Mouse (Mus musculus): ENCODE results near the gene Inpp5k. TPM values are rescaled to one million over a fixed set of nuclear protein-coding genes. Genes with fewer than 3 reads are reported as not detected.
A peak's percentile ranks its signal among the peaks of the same experiment; 100 is the strongest.

Gene Inpp5k
- polyA plus RNA-seq, 1 experiment from 2014 or later = 40.0 TPM

DNA sequence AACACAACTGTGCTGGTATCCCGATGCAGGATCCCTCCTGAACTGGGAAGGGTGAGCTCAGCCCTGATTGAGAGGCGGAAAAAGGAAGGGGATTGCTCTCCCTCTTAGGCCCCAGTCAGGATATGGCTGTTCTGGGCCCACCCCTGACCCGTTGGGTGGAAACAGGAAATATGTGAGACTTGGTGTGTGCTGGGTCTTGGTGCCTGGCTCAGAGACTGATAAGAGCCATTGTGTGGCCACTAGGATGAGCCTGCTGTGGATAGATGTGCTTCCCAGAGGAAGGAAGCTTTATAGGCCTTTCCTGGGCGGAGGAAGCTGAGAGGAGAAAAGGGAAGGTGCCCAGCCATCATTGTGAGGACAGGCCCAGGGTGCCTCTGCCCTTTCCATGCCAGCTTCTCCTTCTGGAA, 18.4 kb downstream of the Inpp5k start:
- H3K27me3 ChIP-seq (ENCODE audit: control insufficient read depth, insufficient read depth, low read depth, low read length) = peaks cover 6% of the 10 kb centered on the region
- H3K4me3 ChIP-seq (ENCODE audit: low read depth, low read length) = no peak overlapping the region
- no peak for ATAC-seq
- H3K4me1 ChIP-seq (ENCODE audit: control insufficient read depth, insufficient read depth, low read length) = peaks cover 19% of the 10 kb centered on the region
- H3K36me3 ChIP-seq (ENCODE audit: control insufficient read depth, insufficient read depth, low read length) = no peaks in the 10 kb centered on the region
- WGBS = 83% methylated on average over 4 of the region's 4 CpGs
- H3K27ac ChIP-seq (ENCODE audit: low read length) = no peak overlapping the region
- H3K9ac ChIP-seq (ENCODE audit: low read depth, low read length) = no peak overlapping the region
- no peak overlapping the region for H3K4me2 ChIP-seq (ENCODE audit: low read length)
- H3K9me3 ChIP-seq (replicated peaks; ENCODE audit: control insufficient read depth, low read length, poor library complexity, severe bottlenecking) = no peaks in the 10 kb centered on the region

DNA sequence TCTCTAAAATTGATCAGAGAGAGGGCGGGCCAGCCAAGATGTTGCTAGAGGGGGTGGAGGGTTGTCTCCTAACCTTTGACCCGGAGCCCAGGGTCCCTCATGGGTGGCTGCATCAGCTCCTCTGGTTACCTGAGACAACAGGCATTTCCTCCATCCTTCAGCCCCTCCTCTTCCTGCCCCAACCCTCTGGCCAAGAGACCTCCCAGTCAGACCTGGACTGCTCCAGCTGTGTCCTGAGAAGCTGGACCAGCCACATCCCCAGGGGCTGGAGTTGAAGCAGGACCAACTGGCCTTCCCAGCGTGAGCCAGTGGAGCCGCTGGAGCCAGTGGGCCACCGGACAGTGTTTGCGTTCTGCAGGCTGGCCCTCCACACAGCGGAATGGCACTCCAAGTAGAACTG, 19.5 kb downstream of the Inpp5k start, which contains the start of gene Myo1c:
Myo1c (plus strand) TSS at position 194 of the 400 bp plus-strand sequence.
- WGBS = 78% methylated on average over 7 of the region's 7 CpGs
- H3K27me3 ChIP-seq (ENCODE audit: control insufficient read depth, insufficient read depth, low read depth, low read length) = peaks cover 18% of the 10 kb centered on the region
- H3K9ac ChIP-seq (ENCODE audit: low read depth, low read length) = peak within 1 kb of the TSS; percentile 74
- H3K4me3 ChIP-seq (ENCODE audit: low read depth, low read length) = peak within 1 kb of the TSS; percentile 55
- H3K9me3 ChIP-seq (replicated peaks; ENCODE audit: control insufficient read depth, low read length, poor library complexity, severe bottlenecking) = no peaks in the 10 kb centered on the region
- ATAC-seq = no peak
- H3K27ac ChIP-seq (ENCODE audit: low read length) = no peak within 1 kb of the TSS
- H3K36me3 ChIP-seq (ENCODE audit: control insufficient read depth, insufficient read depth, low read length) = no peaks in the 10 kb centered on the region
- H3K4me2 ChIP-seq (ENCODE audit: low read length) = peak within 1 kb of the TSS; percentile 81
- H3K4me1 ChIP-seq (ENCODE audit: control insufficient read depth, insufficient read depth, low read length) = peaks cover 25% of the 10 kb centered on the region

DNA sequence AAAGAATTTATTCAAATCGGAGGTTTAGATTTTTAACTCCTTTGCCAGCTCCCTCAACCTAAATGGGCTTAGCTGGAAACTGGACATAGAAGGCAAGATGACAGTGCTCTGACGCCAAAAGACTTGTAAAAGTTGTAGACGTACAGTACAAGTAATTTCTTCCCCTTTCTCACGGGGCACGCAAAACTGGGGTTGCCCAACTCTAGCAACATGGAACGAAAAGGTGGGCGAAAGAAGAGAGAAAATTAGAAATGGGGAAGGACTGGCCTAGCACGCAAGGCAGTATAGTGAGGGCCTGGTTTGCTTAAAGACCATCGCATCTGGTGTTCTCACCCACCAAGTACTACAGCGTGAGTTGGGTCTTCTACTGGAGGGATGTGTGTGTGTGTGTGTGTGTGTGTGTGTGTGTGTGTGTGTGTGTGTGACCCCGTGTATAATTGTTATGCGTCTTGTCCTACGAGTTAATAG, 20.2 kb downstream of the Inpp5k start:
- Histone ChIP-seq H3K27me3 (ENCODE audit: control insufficient read depth, insufficient read depth, low read depth, low read length) (peaks cover 20% of the 10 kb centered on the region), H3K27ac (ENCODE audit: low read length) (no peak overlapping the region), H3K36me3 (ENCODE audit: control insufficient read depth, insufficient read depth, low read length) (no peaks in the 10 kb centered on the region), H3K9ac (ENCODE audit: low read depth, low read length) (peak overlapping the region; percentile 74), H3K9me3 (replicated peaks; ENCODE audit: control insufficient read depth, low read length, poor library complexity, severe bottlenecking) (no peaks in the 10 kb centered on the region), H3K4me3 (ENCODE audit: low read depth, low read length) (peak overlapping the region; percentile 55), H3K4me2 (ENCODE audit: low read length) (peak overlapping the region; percentile 81), H3K4me1 (ENCODE audit: control insufficient read depth, insufficient read depth, low read length) (peaks cover 27% of the 10 kb centered on the region)
- 42% methylated on average over 13 of the region's 13 CpGs for WGBS
- ATAC-seq = no peak

DNA sequence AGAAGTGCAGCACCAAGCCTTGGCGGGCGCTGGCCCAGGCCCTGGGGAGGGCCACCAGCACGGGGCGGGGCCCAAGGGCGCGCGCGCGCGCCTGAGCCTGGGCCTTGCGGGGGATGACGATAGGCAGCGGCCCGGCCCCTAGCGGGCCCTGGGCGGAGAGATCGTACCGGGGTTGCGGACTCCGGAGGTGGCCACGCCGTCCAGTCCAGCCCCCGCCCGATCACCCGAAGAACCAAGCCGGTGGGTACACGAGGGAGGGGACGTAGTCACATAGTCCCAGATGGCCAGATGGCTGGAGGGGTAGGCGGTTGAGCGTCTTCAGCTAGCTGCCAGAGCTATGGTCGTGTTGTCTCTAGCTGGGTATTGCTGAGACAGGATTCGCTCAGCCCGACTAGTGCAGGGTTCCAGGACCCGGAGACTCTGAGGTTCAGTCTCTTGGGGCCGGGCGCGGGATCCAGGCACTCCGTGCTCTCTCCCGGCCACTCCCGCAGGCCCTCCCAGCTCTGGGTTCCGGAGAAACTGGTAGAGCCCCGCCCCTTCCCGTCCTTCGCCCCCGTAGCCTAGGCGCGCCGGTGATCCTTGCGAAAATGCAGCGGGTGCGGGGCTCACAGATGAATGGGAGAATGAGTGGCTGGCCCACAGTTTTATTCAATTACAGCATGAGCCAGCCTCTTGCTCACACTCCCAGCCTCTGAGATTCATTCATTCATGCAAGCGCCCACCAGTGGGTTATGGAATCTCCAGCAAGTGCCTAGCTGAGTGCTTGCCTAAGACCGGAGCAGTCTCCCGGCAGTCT, 20.8 kb downstream of the Inpp5k start:
- H3K9me3 ChIP-seq (replicated peaks; ENCODE audit: control insufficient read depth, low read length, poor library complexity, severe bottlenecking) = no peaks in the 10 kb centered on the region
- peaks cover 20% of the 10 kb centered on the region for H3K27me3 ChIP-seq (ENCODE audit: control insufficient read depth, insufficient read depth, low read depth, low read length)
- peak overlapping the region; percentile 74 for H3K9ac ChIP-seq (ENCODE audit: low read depth, low read length)
- H3K4me2 ChIP-seq (ENCODE audit: low read length) = peak overlapping the region; percentile 81
- under 1% methylated on average over 54 of the region's 54 CpGs for WGBS
- ATAC-seq = peak; percentile 52
- no peaks in the 10 kb centered on the region for H3K36me3 ChIP-seq (ENCODE audit: control insufficient read depth, insufficient read depth, low read length)
- peak overlapping the region; percentile 55 for H3K4me3 ChIP-seq (ENCODE audit: low read depth, low read length)
- peak overlapping the region; percentile 39; the same call in 1 of the 2 replicates for H3K27ac ChIP-seq (ENCODE audit: low read length)
- peaks cover 27% of the 10 kb centered on the region for H3K4me1 ChIP-seq (ENCODE audit: control insufficient read depth, insufficient read depth, low read length)

DNA sequence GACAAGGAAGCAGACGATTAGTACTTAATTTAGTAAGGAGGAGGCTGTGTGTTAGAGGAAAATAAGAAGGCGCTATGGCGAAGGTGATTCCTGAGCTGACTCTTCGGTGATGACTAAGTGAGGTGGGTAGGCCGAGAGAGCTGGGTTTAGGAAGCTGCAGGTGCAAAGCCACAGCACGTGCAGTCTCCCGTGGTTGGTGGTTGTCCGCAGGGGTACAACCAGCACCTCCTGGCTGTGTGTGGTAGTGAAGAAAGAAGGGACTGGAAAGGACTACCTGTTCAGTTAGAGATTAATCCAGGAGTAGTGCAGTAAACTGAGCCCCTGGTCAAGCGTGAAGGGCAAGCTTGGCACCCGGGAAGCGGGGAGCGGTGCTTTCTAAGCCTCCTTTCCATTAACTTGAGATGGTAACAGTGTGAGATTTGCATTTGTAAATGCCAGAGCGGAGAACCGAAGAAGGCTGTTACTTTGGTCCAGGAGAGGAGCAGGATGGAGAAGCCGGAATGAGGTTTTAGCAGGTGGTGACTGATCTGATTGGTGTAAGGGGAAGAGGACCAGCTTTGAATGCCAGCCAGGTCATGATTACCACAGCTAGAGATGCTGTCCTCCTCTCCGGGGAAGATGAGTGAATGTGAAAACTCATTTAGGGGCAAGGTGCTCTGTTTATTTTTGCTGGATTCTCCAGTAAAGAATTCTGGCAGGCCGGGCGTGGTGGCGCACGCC, 21.6 kb downstream of the Inpp5k start:
- ATAC-seq = no peak
- WGBS = 25% methylated on average over 20 of the region's 20 CpGs
- Histone ChIP-seq H3K4me2 (ENCODE audit: low read length) (peak overlapping the region; percentile 81), H3K4me1 (ENCODE audit: control insufficient read depth, insufficient read depth, low read length) (peaks cover 25% of the 10 kb centered on the region), H3K4me3 (ENCODE audit: low read depth, low read length) (peak overlapping the region; percentile 55), H3K9ac (ENCODE audit: low read depth, low read length) (peak overlapping the region; percentile 31; the same call in 1 of the 2 replicates), H3K27me3 (ENCODE audit: control insufficient read depth, insufficient read depth, low read depth, low read length) (peaks cover 20% of the 10 kb centered on the region), H3K9me3 (replicated peaks; ENCODE audit: control insufficient read depth, low read length, poor library complexity, severe bottlenecking) (no peaks in the 10 kb centered on the region), H3K36me3 (ENCODE audit: control insufficient read depth, insufficient read depth, low read length) (no peaks in the 10 kb centered on the region), H3K27ac (ENCODE audit: low read length) (no peak overlapping the region)

DNA sequence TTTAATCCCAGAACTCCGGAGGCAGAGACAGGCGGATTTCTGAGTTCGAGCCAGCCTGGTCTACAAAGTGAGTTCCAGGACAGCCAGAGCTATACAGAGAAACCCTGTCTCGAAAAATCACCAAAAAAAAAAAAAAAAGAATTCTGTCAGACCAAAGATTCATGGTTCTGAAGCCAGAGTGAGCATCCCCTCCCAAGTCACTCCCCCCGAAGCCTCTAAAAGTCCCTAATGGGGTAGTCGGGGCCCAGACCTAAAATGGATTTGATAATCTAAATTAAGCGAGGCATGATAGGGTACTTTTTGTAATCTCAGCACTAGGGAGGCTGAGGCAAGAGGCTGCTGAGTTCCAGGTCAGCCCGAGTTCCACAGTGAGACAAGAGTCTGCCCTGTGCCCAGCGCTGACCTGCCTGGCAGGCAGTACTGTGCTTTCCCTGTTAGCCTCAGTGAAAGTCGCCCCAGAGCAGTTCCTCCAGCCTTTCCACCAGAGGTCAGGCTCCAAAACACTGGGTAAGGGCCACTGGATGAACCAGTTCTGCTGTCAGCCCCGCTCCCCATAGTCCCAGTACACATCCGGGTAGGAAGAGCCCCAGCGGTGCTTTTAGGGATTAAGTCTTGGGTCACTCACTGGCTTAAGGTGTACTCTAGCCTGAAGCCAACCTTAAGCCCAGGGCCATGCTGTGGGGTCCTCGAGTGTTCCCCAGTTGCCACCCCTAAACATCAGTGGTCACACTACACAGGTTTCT, 22.3 kb downstream of the Inpp5k start:
- Histone ChIP-seq H3K4me1 (ENCODE audit: control insufficient read depth, insufficient read depth, low read length) (peaks cover 24% of the 10 kb centered on the region), H3K9me3 (replicated peaks; ENCODE audit: control insufficient read depth, low read length, poor library complexity, severe bottlenecking) (no peaks in the 10 kb centered on the region), H3K9ac (ENCODE audit: low read depth, low read length) (no peak overlapping the region), H3K27ac (ENCODE audit: low read length) (no peak overlapping the region), H3K4me2 (ENCODE audit: low read length) (peak overlapping the region; percentile 86; the same call in 1 of the 2 replicates), H3K36me3 (ENCODE audit: control insufficient read depth, insufficient read depth, low read length) (no peaks in the 10 kb centered on the region), H3K27me3 (ENCODE audit: control insufficient read depth, insufficient read depth, low read depth, low read length) (peaks cover 20% of the 10 kb centered on the region), H3K4me3 (ENCODE audit: low read depth, low read length) (peak overlapping the region; percentile 48)
- no peak for ATAC-seq
- 30% methylated on average over 14 of the region's 14 CpGs for WGBS

DNA sequence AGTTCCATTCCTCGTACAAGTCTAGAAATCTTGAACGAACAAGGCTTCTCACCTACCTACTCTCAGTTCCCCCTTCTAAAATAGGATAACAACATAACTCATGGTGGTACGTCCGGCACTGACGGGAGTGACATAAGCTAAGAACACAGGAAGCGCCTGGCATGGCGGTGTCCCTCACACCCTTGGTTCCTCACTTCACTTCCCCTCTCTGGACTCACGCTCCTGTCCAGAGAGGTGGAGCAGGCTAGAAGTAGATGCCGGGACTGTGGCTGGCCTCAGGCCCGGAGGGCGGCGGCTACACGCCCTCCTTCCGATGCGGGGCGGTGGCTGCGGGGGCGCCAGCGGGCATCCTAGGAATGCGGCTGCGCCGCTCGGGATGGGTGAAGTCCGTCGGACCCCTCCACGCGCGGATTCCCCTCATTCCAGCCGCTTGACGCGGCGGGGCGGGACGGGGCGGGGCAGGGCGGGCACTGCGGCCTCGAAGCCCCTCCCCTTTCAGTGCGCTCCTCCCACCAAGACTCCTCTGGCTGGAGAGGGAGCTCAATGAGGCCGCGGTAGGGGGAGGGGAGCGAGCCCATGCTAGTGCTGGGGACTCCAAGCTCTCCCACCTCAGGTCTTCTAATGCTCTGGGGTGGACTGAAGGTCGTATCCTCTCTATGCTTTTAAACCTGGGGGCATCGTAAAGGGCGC, 23.1 kb downstream of the Inpp5k start:
- Histone ChIP-seq H3K4me2 (ENCODE audit: low read length) (peak overlapping the region; percentile 86), H3K27me3 (ENCODE audit: control insufficient read depth, insufficient read depth, low read depth, low read length) (peaks cover 20% of the 10 kb centered on the region), H3K9me3 (replicated peaks; ENCODE audit: control insufficient read depth, low read length, poor library complexity, severe bottlenecking) (no peaks in the 10 kb centered on the region), H3K4me3 (ENCODE audit: low read depth, low read length) (peak overlapping the region; percentile 48), H3K9ac (ENCODE audit: low read depth, low read length) (peak overlapping the region; percentile 55), H3K36me3 (ENCODE audit: control insufficient read depth, insufficient read depth, low read length) (no peaks in the 10 kb centered on the region), H3K27ac (ENCODE audit: low read length) (no peak overlapping the region), H3K4me1 (ENCODE audit: control insufficient read depth, insufficient read depth, low read length) (peaks cover 24% of the 10 kb centered on the region)
- 1% methylated on average over 43 of the region's 45 CpGs for WGBS
- peak; percentile 27 for ATAC-seq
